Mouse (Mus musculus) MEL (cell line): ENCODE results near the gene Tapt1.

Experiments
- CTCF ChIP-seq, 3 experiments: IDR thresholded peaks in 2 of 3; conservative IDR thresholded peaks in 1 of 3; 2 replicates each; pipeline ENCODE4 v1.5.1; 2011 to 2012; ENCODE audit warnings: low read length in 3 of 3, low read depth in 2 of 3, mild to moderate bottlenecking in 2 of 3, improper control_type of control experiment in 1 of 3, inconsistent platforms in 1 of 3, mixed read lengths in 1 of 3, moderate library complexity in 1 of 3; ENCODE audit not compliant: control insufficient read depth in 1 of 3, insufficient read depth in 1 of 3, poor library complexity in 1 of 3, severe bottlenecking in 1 of 3
- JUND ChIP-seq: IDR thresholded peaks from 2 replicates; pipeline ENCODE4 v1.6.1; 2011; ENCODE audit warnings: low read depth, mild to moderate bottlenecking, improper control_type of control experiment, low read length
- POLR2A ChIP-seq, 2 experiments: IDR thresholded peaks; 2 replicates each; pipeline ENCODE4 v1.6.1; 2011 to 2012; ENCODE audit warnings: low read length in 2 of 2, mild to moderate bottlenecking in 2 of 2, control low read depth in 1 of 2, improper control_type of control experiment in 1 of 2, low read depth in 1 of 2, moderate library complexity in 1 of 2; ENCODE audit not compliant: control insufficient read depth in 1 of 2, insufficient read depth in 1 of 2, poor library complexity in 1 of 2

GRCm38 (mm10) chr5:44249363-44249762 is 22.9 kb upstream of the Tapt1 start:
- no peak for TF ChIP-seq CTCF (IDR thresholded peaks at IDR 0.05 in 2 of 3, conservative IDR thresholded peaks at IDR 0.05 in 1 of 3; ENCODE audit: control insufficient read depth in 1 of 3, insufficient read depth in 1 of 3, low read depth in 2 of 3, low read length in 3 of 3, poor library complexity in 1 of 3, severe bottlenecking in 1 of 3)
- no peak for TF ChIP-seq JUND
- TF ChIP-seq POLR2A (IDR thresholded peaks at IDR 0.05; ENCODE audit: control insufficient read depth in 1 of 2, insufficient read depth in 1 of 2, low read depth in 1 of 2, low read length in 2 of 2, poor library complexity in 1 of 2) = no peak
